Mouse (Mus musculus) liver, postnatal 0 days (tissue): ENCODE results near the gene Susd2.

Source experiments
- CTCF ChIP-seq: sonication (generic); IDR thresholded peaks from 2 replicates; pipeline ENCODE4 v1.5.1; 2016; ENCODE audit warnings: antibody characterized with exemption, low read depth
- EP300 ChIP-seq: IDR thresholded peaks from 2 replicates; pipeline ENCODE4 v1.6.1; 2016; ENCODE audit warnings: antibody characterized with exemption, low read depth, mild to moderate bottlenecking

DNA sequence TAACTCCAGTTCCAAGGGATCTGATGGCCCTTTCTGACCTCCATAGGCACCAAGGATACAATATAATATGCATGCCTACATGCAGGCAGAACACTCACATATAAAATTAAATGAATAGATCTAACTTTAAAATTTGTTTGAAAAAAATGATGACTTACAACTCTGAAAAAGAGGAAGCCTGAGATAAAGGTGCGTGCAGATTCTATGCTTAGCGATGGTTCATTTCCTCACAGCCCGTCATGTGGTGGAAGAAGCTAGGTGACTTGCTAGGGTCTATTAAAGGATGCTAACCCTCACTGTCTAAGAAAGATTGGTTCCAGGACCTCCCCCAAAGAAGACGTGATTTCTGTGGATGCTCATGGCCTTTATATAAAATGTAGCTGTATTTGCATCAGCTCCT, 27.8 kb downstream of the Susd2 start:
- TF ChIP-seq EP300 (no peak), CTCF (no peak)
